Mouse (Mus musculus) T-cell, adult 2 months (primary cell): ENCODE measurements around the gene Olfr1458.

ENCODE experiments used
- DNase-seq: peaks from one replicate; pipeline ENCODE4 v3.0.0; 2022; ENCODE audit warnings: low spot score

Gene Olfr1458

DNA sequence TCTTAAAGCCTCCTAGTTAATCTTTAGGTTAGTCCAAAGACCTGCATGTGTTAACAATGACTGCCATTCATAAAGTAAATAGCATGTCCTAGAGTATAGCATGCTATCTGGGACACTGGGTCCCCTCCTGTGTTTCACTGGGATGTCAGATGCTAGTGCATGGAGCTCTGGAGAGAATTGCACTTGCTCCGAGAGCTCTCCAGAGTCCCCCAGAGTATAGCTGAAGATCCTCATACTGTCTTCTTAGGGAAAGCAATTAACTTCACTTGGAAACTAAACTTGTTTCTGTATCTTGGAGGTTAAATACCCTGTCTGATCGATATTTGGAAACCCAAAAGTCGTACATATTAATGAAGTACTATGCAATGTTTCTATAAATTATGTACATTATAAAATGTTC lies at the start of gene Olfr1458:
TSS of gene Olfr1458 (minus strand) at position 101 of the 400 bp plus-strand sequence.
- no peak for DNase-seq

DNA sequence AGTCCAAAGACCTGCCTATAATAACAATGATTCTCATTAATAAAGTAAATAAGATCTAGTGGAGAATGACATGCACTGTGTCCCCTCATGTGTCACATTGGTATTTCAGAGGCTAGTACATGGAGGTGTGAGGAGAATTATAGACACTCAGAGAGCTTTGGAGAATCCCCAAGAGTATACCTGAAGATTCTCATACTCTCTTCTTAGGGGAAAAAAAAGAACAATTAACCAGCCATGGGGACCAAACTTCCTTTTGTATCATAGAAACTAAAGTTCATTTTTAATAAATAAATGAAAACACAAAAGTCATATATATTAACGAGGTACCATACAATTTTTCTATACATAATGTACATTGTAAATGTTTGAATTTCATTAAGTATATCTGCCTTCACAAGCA lies 42.9 kb upstream of the Olfr1458 start, which contains the start of gene Olfr1459:
TSS of gene Olfr1459 (minus strand) at position 101 of the 400 bp plus-strand sequence.
- no peak for DNase-seq

DNA sequence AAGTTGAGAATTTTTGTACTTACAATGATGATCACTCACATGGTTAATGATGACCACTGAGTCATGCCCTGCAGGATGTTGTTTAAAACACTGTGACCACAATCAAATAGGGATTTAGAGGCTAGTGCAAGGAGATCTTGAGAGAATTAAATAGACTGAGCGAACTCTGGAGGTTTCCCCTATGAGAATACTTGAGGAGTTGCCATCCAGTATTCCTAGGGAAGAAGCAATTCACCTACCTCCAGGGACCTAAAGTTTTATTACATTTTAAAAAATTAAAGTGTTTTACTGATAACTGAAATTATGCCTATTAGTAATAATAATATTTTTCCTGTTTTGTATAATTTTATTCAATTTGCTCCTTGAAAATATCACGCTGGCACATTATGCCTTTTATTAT lies 8.8 kb downstream of the Olfr1458 start, which contains the start of gene Olfr1457:
TSS of gene Olfr1457 (minus strand) at position 101 of the 400 bp plus-strand sequence.
- DNase-seq: no peak

DNA sequence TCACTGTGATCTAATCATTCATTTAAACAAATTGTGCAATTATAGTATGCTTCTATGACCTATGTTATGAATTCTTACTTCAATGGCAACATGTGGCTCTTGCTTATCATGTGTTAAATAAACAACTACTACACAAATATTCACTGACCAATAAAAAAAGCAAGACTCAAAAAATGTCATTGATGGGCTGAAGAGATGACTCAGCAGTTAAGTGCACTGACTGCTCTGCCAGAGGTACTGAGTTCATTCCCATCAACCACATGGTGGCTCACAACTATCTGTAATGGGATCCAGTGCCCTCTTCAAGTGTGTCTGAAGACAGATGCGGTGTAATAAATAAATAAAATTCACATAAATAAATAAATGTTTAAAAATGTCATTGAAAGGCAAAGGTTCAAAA lies 12.7 kb downstream of the Olfr1458 start:
- no peak for DNase-seq

DNA sequence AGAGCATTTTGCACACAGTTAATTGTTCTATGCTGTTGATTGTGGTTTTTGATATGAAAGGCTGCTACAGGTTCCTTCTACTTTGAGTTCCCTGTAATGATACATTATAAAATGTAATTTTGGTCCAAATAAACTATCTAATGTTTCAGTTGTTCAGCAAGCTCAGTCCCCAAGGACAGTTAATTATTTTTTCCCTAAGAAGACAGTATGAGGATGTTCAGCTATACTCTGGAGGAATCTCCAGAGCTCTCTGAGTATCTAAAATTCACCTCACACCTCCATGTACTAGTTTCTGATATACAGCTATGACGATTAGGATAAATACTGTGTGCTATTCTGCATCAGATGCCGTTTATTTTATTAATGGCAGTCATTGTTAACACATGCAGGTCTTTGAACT lies 46.3 kb downstream of the Olfr1458 start, which contains the start of gene Olfr1454:
TSS of gene Olfr1454 (plus strand) at position 301 of the 400 bp plus-strand sequence.
- DNase-seq: no peak
